Mouse (Mus musculus): ENCODE data around the gene Wipf3.

- TF ChIP-seq POLR2A (IDR thresholded peaks at IDR 0.05; ENCODE audit: low read depth, low read length), result no peak
- no peak for TF ChIP-seq CTCF (IDR thresholded peaks at IDR 0.05; ENCODE audit: borderline replicate concordance, insufficient read depth, low read length)
Measured at GRCm38 (mm10) chr6:54502661-54503115, 73.3 kb downstream of the Wipf3 start.

All from embryonic fibroblast, embryonic 13.5 days (primary cell).